Mouse (Mus musculus) liver, adult (tissue): ENCODE measurements at regions not wholly inside any gene's neighbourhood (a gene's known extent, or its start where the extent isn't known, plus 50 kb on each side); places are given as distances from the start of the nearest gene placed in this dataset.

Experiments used
- GATA4 ChIP-seq: IDR thresholded peaks from 2 replicates; pipeline ENCODE4 v1.6.1; 2014; ENCODE audit warnings: mild to moderate bottlenecking, low read length; ENCODE audit not compliant: insufficient replicate concordance

- no peak for TF ChIP-seq GATA4
Measured at GRCm38 (mm10) chr6:51059923-51060847, 372.3 kb upstream of the Nfe2l3 start.

GRCm38 (mm10) chr6:51060848-51061535, 371.5 kb upstream of the Nfe2l3 start:
- no peak for TF ChIP-seq GATA4

- no peak for TF ChIP-seq GATA4
Measured at GRCm38 (mm10) chr6:51065156-51065555, 367.3 kb upstream of the Nfe2l3 start.

GRCm38 (mm10) chr6:51067332-51067731, 365.1 kb upstream of the Nfe2l3 start:
- TF ChIP-seq GATA4: no peak

- no peak for TF ChIP-seq GATA4
Measured at GRCm38 (mm10) chr6:51069945-51070344, 362.5 kb upstream of the Nfe2l3 start.

- TF ChIP-seq GATA4: no peak
Measured at GRCm38 (mm10) chr6:51071243-51071642, 361.2 kb upstream of the Nfe2l3 start.

- no peak for TF ChIP-seq GATA4
Measured at GRCm38 (mm10) chr6:51075026-51075425, 357.4 kb upstream of the Nfe2l3 start.

GRCm38 (mm10) chr6:51076861-51077768, 355.4 kb upstream of the Nfe2l3 start:
- TF ChIP-seq GATA4: no peak

- TF ChIP-seq GATA4: no peak
Measured at GRCm38 (mm10) chr6:51077769-51078096, 354.7 kb upstream of the Nfe2l3 start.

GRCm38 (mm10) chr6:51078353-51078966, 354.0 kb upstream of the Nfe2l3 start:
- TF ChIP-seq GATA4: no peak

GRCm38 (mm10) chr6:51078967-51079355, 353.5 kb upstream of the Nfe2l3 start:
- no peak for TF ChIP-seq GATA4

- TF ChIP-seq GATA4: no peak
Measured at GRCm38 (mm10) chr6:51081056-51081455, 351.4 kb upstream of the Nfe2l3 start.

GRCm38 (mm10) chr6:51084656-51085055, 347.8 kb upstream of the Nfe2l3 start:
- TF ChIP-seq GATA4: no peak

- no peak for TF ChIP-seq GATA4
Measured at GRCm38 (mm10) chr6:51085547-51085946, 346.9 kb upstream of the Nfe2l3 start.

GRCm38 (mm10) chr6:51086347-51086746, 346.1 kb upstream of the Nfe2l3 start:
- no peak for TF ChIP-seq GATA4
